Mouse (Mus musculus): ENCODE data around the gene Tnfrsf13b. TPM values are rescaled to one million over a fixed set of nuclear protein-coding genes. Genes with fewer than 3 reads are reported as not detected.

Gene Tnfrsf13b
- polyA plus RNA-seq, 1 experiment from 2014 or later = 2.2 TPM

- Histone ChIP-seq H3K9ac (no peak overlapping the region), H3K4me2 (no peak overlapping the region), H3K4me1 (replicated peaks) (peaks cover 11% of the 10 kb centered on the region), H3K9me3 (replicated peaks) (no peaks in the 10 kb centered on the region), H3K27ac (ENCODE audit: poor library complexity, severe bottlenecking) (no peak overlapping the region), H3K27me3 (replicated peaks) (peaks cover 16% of the 10 kb centered on the region), H3K36me3 (no peaks in the 10 kb centered on the region), H3K4me3 (no peak overlapping the region)
- no peak for ATAC-seq (ENCODE audit: insufficient number of reproducible peaks, low FRiP score)
- WGBS = 67% methylated on average over 10 of the region's 10 CpGs
Observed at GRCm38 (mm10) chr11:61110113-61110512, 16.4 kb upstream of the Tnfrsf13b start.

DNA sequence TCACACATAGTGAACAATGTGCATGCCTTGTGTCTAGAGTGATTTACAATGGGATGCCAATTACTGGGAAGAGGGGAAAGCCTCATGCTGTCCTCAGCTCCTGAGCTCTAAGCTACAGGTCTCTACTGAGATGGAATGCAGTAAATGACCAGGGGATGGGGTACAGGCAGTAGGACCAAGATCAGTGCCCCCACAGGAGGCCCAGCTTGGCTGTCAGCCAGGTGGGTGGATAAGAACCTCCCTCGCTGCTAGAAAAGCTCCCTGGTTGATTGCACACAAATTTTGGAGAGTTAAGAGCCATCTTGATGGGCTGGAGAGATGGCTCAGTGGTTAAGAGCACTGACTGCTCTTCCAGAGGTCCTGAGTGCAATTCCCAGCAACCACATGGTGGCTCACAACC, 15.6 kb upstream of the Tnfrsf13b start:
- Histone ChIP-seq H3K36me3 (no peaks in the 10 kb centered on the region), H3K9me3 (replicated peaks) (no peaks in the 10 kb centered on the region), H3K4me1 (replicated peaks) (peaks cover 11% of the 10 kb centered on the region), H3K9ac (no peak overlapping the region), H3K4me3 (no peak overlapping the region), H3K27ac (ENCODE audit: poor library complexity, severe bottlenecking) (no peak overlapping the region), H3K27me3 (replicated peaks) (peaks cover 10% of the 10 kb centered on the region), H3K4me2 (no peak overlapping the region)
- 29% methylated on average over 1 of the region's 1 CpGs for WGBS
- ATAC-seq (ENCODE audit: insufficient number of reproducible peaks, low FRiP score) = no peak

DNA sequence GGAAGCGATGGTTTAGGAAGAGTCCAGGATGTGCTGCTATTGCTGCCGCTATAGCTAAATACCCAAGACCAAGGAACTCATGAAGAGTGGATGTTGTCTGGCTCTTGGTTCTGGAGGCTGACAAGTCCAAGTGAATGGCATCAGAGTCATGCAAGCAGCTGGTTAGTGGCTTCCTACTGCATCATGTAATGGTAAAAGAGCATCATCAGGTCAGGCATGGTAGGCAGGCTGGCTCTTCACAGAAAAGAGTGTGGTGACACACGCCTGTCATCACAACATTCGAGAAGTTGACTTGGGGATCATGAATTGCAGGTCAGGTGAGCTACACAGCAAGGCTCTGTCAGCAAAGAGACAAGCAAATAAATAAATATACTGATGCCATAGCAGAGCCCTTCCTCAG, 15.1 kb upstream of the Tnfrsf13b start:
- 84% methylated on average over 4 of the region's 4 CpGs for WGBS
- H3K4me2 ChIP-seq = no peak overlapping the region
- H3K4me3 ChIP-seq = no peak overlapping the region
- peaks cover 11% of the 10 kb centered on the region for H3K4me1 ChIP-seq (replicated peaks)
- no peak for ATAC-seq (ENCODE audit: insufficient number of reproducible peaks, low FRiP score)
- no peaks in the 10 kb centered on the region for H3K9me3 ChIP-seq (replicated peaks)
- no peak overlapping the region for H3K27ac ChIP-seq (ENCODE audit: poor library complexity, severe bottlenecking)
- H3K36me3 ChIP-seq = no peaks in the 10 kb centered on the region
- no peak overlapping the region for H3K9ac ChIP-seq
- H3K27me3 ChIP-seq (replicated peaks) = peaks cover 10% of the 10 kb centered on the region

DNA sequence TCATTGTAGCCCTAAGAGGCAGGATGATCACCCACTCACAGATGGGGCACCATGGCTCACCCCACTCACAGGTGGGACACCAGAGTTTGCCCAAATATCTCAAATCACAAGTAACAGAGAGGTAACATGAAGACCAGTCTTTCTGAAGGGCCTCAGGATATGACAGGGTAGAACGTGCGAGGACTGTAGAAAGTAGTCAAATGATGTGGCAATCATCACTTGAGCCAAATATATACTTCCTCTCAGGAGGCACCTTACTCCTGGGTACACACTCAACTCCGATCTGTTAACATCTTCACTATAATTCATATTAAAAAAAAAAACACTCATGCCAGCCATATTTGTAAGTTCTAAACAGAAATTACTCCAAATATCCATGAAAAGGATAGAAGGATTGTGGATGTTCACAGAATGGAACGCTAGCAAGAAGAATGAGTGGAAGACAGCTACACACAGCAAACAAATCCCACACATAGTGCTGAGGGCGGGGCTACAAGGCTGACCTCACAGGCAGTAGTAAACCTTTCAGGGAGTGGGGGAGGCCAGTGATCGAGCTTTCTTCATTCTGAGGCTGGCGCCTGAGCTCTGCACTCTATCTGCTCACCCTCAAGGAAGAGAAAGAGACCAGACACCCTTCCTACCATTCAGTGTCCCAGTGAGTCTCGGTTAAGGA, 14.1 kb upstream of the Tnfrsf13b start:
- no peak overlapping the region for H3K27ac ChIP-seq (ENCODE audit: poor library complexity, severe bottlenecking)
- no peak overlapping the region for H3K4me3 ChIP-seq
- H3K4me1 ChIP-seq (replicated peaks) = peaks cover 11% of the 10 kb centered on the region
- WGBS = 68% methylated on average over 8 of the region's 8 CpGs
- peaks cover 10% of the 10 kb centered on the region for H3K27me3 ChIP-seq (replicated peaks)
- H3K9ac ChIP-seq = no peak overlapping the region
- no peaks in the 10 kb centered on the region for H3K36me3 ChIP-seq
- H3K9me3 ChIP-seq (replicated peaks) = no peaks in the 10 kb centered on the region
- no peak overlapping the region for H3K4me2 ChIP-seq
- ATAC-seq (ENCODE audit: insufficient number of reproducible peaks, low FRiP score) = no peak

- no peak overlapping the region for H3K4me2 ChIP-seq
- H3K36me3 ChIP-seq = no peaks in the 10 kb centered on the region
- no peak overlapping the region for H3K27ac ChIP-seq (ENCODE audit: poor library complexity, severe bottlenecking)
- 55% methylated on average over 8 of the region's 8 CpGs for WGBS
- no peak overlapping the region for H3K4me3 ChIP-seq
- no peak for ATAC-seq (ENCODE audit: insufficient number of reproducible peaks, low FRiP score)
- H3K9me3 ChIP-seq (replicated peaks) = 0 out of 2 replicates have a peak, but pooled peaks cover 10% of the 10 kb centered on the region
- no peaks in the 10 kb centered on the region for H3K27me3 ChIP-seq (replicated peaks)
- no peak overlapping the region for H3K9ac ChIP-seq
- H3K4me1 ChIP-seq (replicated peaks) = no peaks in the 10 kb centered on the region
Observed at GRCm38 (mm10) chr11:61116226-61116625, 10.3 kb upstream of the Tnfrsf13b start.

GRCm38 (mm10) chr11:61119996-61120583, 6.5 kb upstream of the Tnfrsf13b start:
- Histone ChIP-seq H3K4me2 (no peak overlapping the region), H3K27ac (ENCODE audit: poor library complexity, severe bottlenecking) (no peak overlapping the region), H3K4me3 (no peak overlapping the region), H3K4me1 (replicated peaks) (no peaks in the 10 kb centered on the region), H3K36me3 (no peaks in the 10 kb centered on the region), H3K9ac (no peak overlapping the region), H3K27me3 (replicated peaks) (no peaks in the 10 kb centered on the region), H3K9me3 (replicated peaks) (0 out of 2 replicates have a peak, but pooled peaks cover 10% of the 10 kb centered on the region)
- no peak for ATAC-seq (ENCODE audit: insufficient number of reproducible peaks, low FRiP score)
- 70% methylated on average over 3 of the region's 3 CpGs for WGBS

GRCm38 (mm10) chr11:61122283-61122768, 4.2 kb upstream of the Tnfrsf13b start:
- Histone ChIP-seq H3K27ac (ENCODE audit: poor library complexity, severe bottlenecking) (no peak overlapping the region), H3K4me1 (replicated peaks) (no peaks in the 10 kb centered on the region), H3K36me3 (no peaks in the 10 kb centered on the region), H3K9ac (no peak overlapping the region), H3K4me2 (no peak overlapping the region), H3K27me3 (replicated peaks) (no peaks in the 10 kb centered on the region), H3K4me3 (no peak overlapping the region), H3K9me3 (replicated peaks) (0 out of 2 replicates have a peak, but pooled peaks cover 10% of the 10 kb centered on the region)
- no peak for ATAC-seq (ENCODE audit: insufficient number of reproducible peaks, low FRiP score)
- 82% methylated on average over 9 of the region's 9 CpGs for WGBS

- no peak overlapping the region for H3K27ac ChIP-seq (ENCODE audit: poor library complexity, severe bottlenecking)
- ATAC-seq (ENCODE audit: insufficient number of reproducible peaks, low FRiP score) = no peak
- no peak overlapping the region for H3K9ac ChIP-seq
- 79% methylated on average over 8 of the region's 8 CpGs for WGBS
- no peaks in the 10 kb centered on the region for H3K4me1 ChIP-seq (replicated peaks)
- no peak overlapping the region for H3K4me3 ChIP-seq
- no peak overlapping the region for H3K4me2 ChIP-seq
- H3K9me3 ChIP-seq (replicated peaks) = 0 out of 2 replicates have a peak, but pooled peaks cover 10% of the 10 kb centered on the region
- no peaks in the 10 kb centered on the region for H3K36me3 ChIP-seq
- H3K27me3 ChIP-seq (replicated peaks) = no peaks in the 10 kb centered on the region
Observed at GRCm38 (mm10) chr11:61122769-61123288, 3.7 kb upstream of the Tnfrsf13b start.

DNA sequence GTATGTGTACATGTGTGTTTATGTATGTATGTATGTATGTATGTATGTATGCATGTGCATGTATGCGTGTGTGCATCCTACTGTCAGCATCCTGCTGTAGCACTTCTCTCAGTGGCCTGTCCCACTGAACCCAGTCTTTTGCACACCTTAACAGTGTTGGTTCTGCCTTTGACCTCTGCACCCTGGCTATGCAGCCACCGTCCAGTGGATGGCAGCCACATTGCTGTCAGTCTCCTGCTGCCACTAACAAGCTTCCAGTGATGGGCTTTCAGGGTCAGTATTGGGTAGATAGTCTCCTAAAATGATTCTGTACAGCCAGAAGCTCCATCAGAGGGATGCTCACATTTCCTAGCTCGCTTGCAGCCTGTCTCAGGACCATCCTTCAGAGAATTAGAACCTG, 2.7 kb upstream of the Tnfrsf13b start:
- Histone ChIP-seq H3K36me3 (no peaks in the 10 kb centered on the region), H3K9me3 (replicated peaks) (0 out of 2 replicates have a peak, but pooled peaks cover 1% of the 10 kb centered on the region)

DNA sequence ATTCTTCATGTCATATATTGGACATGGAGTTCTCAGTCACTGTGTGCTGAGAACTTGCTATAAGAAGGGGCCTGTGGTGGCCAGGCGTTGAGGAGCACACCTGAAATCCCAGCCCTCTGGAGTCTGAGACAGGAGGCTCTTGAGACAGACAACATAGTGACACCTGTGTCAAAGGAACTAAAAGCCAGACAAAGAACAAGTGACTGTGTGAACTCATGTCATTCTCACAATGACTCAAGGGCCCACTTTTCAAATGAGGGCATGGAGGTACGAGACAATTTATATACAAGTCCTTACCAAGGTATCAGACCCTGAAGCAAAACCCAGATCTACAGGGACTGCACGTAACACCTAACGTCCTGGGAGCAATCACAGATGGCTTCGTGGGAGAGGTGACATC, 585 bp upstream of the Tnfrsf13b start:
- Histone ChIP-seq H3K4me1 (replicated peaks) (no peaks in the 10 kb centered on the region), H3K9ac (no peak overlapping the region), H3K9me3 (replicated peaks) (no peaks in the 10 kb centered on the region), H3K27ac (ENCODE audit: poor library complexity, severe bottlenecking) (no peak overlapping the region), H3K4me3 (no peak overlapping the region), H3K36me3 (no peaks in the 10 kb centered on the region), H3K27me3 (replicated peaks) (no peaks in the 10 kb centered on the region), H3K4me2 (no peak overlapping the region)
- 76% methylated on average over 5 of the region's 5 CpGs for WGBS
- ATAC-seq (ENCODE audit: insufficient number of reproducible peaks, low FRiP score) = no peak

More for the DNA sequence above, 2.7 kb upstream of the Tnfrsf13b start:
- Histone ChIP-seq H3K9ac (no peak overlapping the region), H3K4me2 (no peak overlapping the region), H3K4me3 (no peak overlapping the region), H3K4me1 (replicated peaks) (no peaks in the 10 kb centered on the region), H3K27me3 (replicated peaks) (no peaks in the 10 kb centered on the region), H3K27ac (ENCODE audit: poor library complexity, severe bottlenecking) (no peak overlapping the region)
- ATAC-seq (ENCODE audit: insufficient number of reproducible peaks, low FRiP score) = no peak
- 57% methylated on average over 3 of the region's 3 CpGs for WGBS

GRCm38 (mm10) chr11:61127421-61128055, 983 bp downstream of the Tnfrsf13b start:
- Histone ChIP-seq H3K4me2 (no peak overlapping the region), H3K9me3 (replicated peaks) (no peaks in the 10 kb centered on the region), H3K36me3 (no peaks in the 10 kb centered on the region), H3K4me1 (replicated peaks) (no peaks in the 10 kb centered on the region), H3K9ac (no peak overlapping the region), H3K27me3 (replicated peaks) (no peaks in the 10 kb centered on the region), H3K4me3 (no peak overlapping the region), H3K27ac (ENCODE audit: poor library complexity, severe bottlenecking) (no peak overlapping the region)
- WGBS = 85% methylated on average over 8 of the region's 8 CpGs
- no peak for ATAC-seq (ENCODE audit: insufficient number of reproducible peaks, low FRiP score)
